Mouse (Mus musculus): ENCODE results near the gene Sh3rf1. TPM values are rescaled to one million over a fixed set of nuclear protein-coding genes. Genes with fewer than 3 reads are reported as not detected.
A peak's percentile ranks its signal among the peaks of the same experiment; 100 is the strongest.
"Not testable (repeated sequence)": the region's sequence is repeated elsewhere in the genome, so short reads cannot be mapped to it uniquely, and the experiment has no call there.

Gene Sh3rf1
- polyA plus RNA-seq, 1 experiment from 2014 or later: 34.7 TPM

- H3K27me3 ChIP-seq (ENCODE audit: control insufficient read depth, insufficient read depth, low read depth, low read length); H3K36me3 ChIP-seq (ENCODE audit: control insufficient read depth, insufficient read depth, low read length); H3K27ac ChIP-seq (ENCODE audit: low read length); H3K4me1 ChIP-seq (ENCODE audit: control insufficient read depth, insufficient read depth, low read length); H3K9ac ChIP-seq (ENCODE audit: low read depth, low read length); H3K4me2 ChIP-seq (ENCODE audit: low read length); ATAC-seq; H3K9me3 ChIP-seq (replicated peaks; ENCODE audit: control insufficient read depth, low read length, poor library complexity, severe bottlenecking); H3K4me3 ChIP-seq (ENCODE audit: low read depth, low read length): not testable (repeated sequence)
- WGBS: 85% methylated on average over 5 of the region's 5 CpGs
Measured at GRCm38 (mm10) chr8:61409712-61410111, 186.0 kb downstream of the Sh3rf1 start.

GRCm38 (mm10) chr8:61419521-61419920 lies 195.8 kb downstream of the Sh3rf1 start:
- Histone ChIP-seq H3K27ac (ENCODE audit: low read length) (no peak overlapping the region), H3K4me2 (ENCODE audit: low read length) (no peak overlapping the region), H3K9me3 (replicated peaks; ENCODE audit: control insufficient read depth, low read length, poor library complexity, severe bottlenecking) (no peaks in the 10 kb centered on the region), H3K9ac (ENCODE audit: low read depth, low read length) (no peak overlapping the region), H3K4me1 (ENCODE audit: control insufficient read depth, insufficient read depth, low read length) (peaks cover 11% of the 10 kb centered on the region), H3K27me3 (ENCODE audit: control insufficient read depth, insufficient read depth, low read depth, low read length) (no peaks in the 10 kb centered on the region), H3K4me3 (ENCODE audit: low read depth, low read length) (no peak overlapping the region), H3K36me3 (ENCODE audit: control insufficient read depth, insufficient read depth, low read length) (no peaks in the 10 kb centered on the region)
- no peak for ATAC-seq
- WGBS: 85% methylated on average over 3 of the region's 3 CpGs

GRCm38 (mm10) chr8:61420166-61420565 lies 196.5 kb downstream of the Sh3rf1 start:
- Histone ChIP-seq H3K9ac (ENCODE audit: low read depth, low read length) (no peak overlapping the region), H3K9me3 (replicated peaks; ENCODE audit: control insufficient read depth, low read length, poor library complexity, severe bottlenecking) (no peaks in the 10 kb centered on the region), H3K4me3 (ENCODE audit: low read depth, low read length) (no peak overlapping the region), H3K4me1 (ENCODE audit: control insufficient read depth, insufficient read depth, low read length) (peaks cover 11% of the 10 kb centered on the region), H3K27ac (ENCODE audit: low read length) (no peak overlapping the region; the same call in 1 of the 2 replicates), H3K27me3 (ENCODE audit: control insufficient read depth, insufficient read depth, low read depth, low read length) (no peaks in the 10 kb centered on the region), H3K4me2 (ENCODE audit: low read length) (no peak overlapping the region), H3K36me3 (ENCODE audit: control insufficient read depth, insufficient read depth, low read length) (no peaks in the 10 kb centered on the region)
- WGBS: 25% methylated on average over 6 of the region's 6 CpGs
- 0 out of 2 replicates have a peak, but pooled peaks have one; percentile 44 for ATAC-seq

GRCm38 (mm10) chr8:61421606-61422005 lies 197.9 kb downstream of the Sh3rf1 start:
- no peaks in the 10 kb centered on the region for H3K36me3 ChIP-seq (ENCODE audit: control insufficient read depth, insufficient read depth, low read length)
- no peaks in the 10 kb centered on the region for H3K27me3 ChIP-seq (ENCODE audit: control insufficient read depth, insufficient read depth, low read depth, low read length)
- H3K9me3 ChIP-seq (replicated peaks; ENCODE audit: control insufficient read depth, low read length, poor library complexity, severe bottlenecking): no peaks in the 10 kb centered on the region
- WGBS: 80% methylated on average over 11 of the region's 11 CpGs
- no peak overlapping the region for H3K4me3 ChIP-seq (ENCODE audit: low read depth, low read length)
- H3K4me2 ChIP-seq (ENCODE audit: low read length): no peak overlapping the region
- no peak overlapping the region for H3K27ac ChIP-seq (ENCODE audit: low read length)
- no peak for ATAC-seq
- peaks cover 11% of the 10 kb centered on the region for H3K4me1 ChIP-seq (ENCODE audit: control insufficient read depth, insufficient read depth, low read length)
- H3K9ac ChIP-seq (ENCODE audit: low read depth, low read length): no peak overlapping the region

- H3K27me3 ChIP-seq (ENCODE audit: control insufficient read depth, insufficient read depth, low read depth, low read length): no peaks in the 10 kb centered on the region
- H3K27ac ChIP-seq (ENCODE audit: low read length): no peak overlapping the region
- H3K9ac ChIP-seq (ENCODE audit: low read depth, low read length): no peak overlapping the region
- H3K36me3 ChIP-seq (ENCODE audit: control insufficient read depth, insufficient read depth, low read length): no peaks in the 10 kb centered on the region
- H3K4me1 ChIP-seq (ENCODE audit: control insufficient read depth, insufficient read depth, low read length): peaks cover 11% of the 10 kb centered on the region
- H3K4me3 ChIP-seq (ENCODE audit: low read depth, low read length): no peak overlapping the region
- no peaks in the 10 kb centered on the region for H3K9me3 ChIP-seq (replicated peaks; ENCODE audit: control insufficient read depth, low read length, poor library complexity, severe bottlenecking)
- ATAC-seq: no peak
- H3K4me2 ChIP-seq (ENCODE audit: low read length): no peak overlapping the region
Measured at GRCm38 (mm10) chr8:61425125-61425524, 201.5 kb downstream of the Sh3rf1 start.

- no peak overlapping the region for H3K4me2 ChIP-seq (ENCODE audit: low read length)
- 89% methylated on average over 5 of the region's 5 CpGs for WGBS
- no peak overlapping the region for H3K4me3 ChIP-seq (ENCODE audit: low read depth, low read length)
- ATAC-seq: no peak
- H3K9me3 ChIP-seq (replicated peaks; ENCODE audit: control insufficient read depth, low read length, poor library complexity, severe bottlenecking): no peaks in the 10 kb centered on the region
- H3K27ac ChIP-seq (ENCODE audit: low read length): no peak overlapping the region
- H3K9ac ChIP-seq (ENCODE audit: low read depth, low read length): no peak overlapping the region
- H3K27me3 ChIP-seq (ENCODE audit: control insufficient read depth, insufficient read depth, low read depth, low read length): no peaks in the 10 kb centered on the region
- H3K36me3 ChIP-seq (ENCODE audit: control insufficient read depth, insufficient read depth, low read length): no peaks in the 10 kb centered on the region
- H3K4me1 ChIP-seq (ENCODE audit: control insufficient read depth, insufficient read depth, low read length): peaks cover 4% of the 10 kb centered on the region; the same call in 1 of the 2 replicates
Measured at GRCm38 (mm10) chr8:61426072-61426471, 202.4 kb downstream of the Sh3rf1 start.

GRCm38 (mm10) chr8:61426671-61427070 lies 203.0 kb downstream of the Sh3rf1 start:
- Histone ChIP-seq H3K4me1 (ENCODE audit: control insufficient read depth, insufficient read depth, low read length) (no peaks in the 10 kb centered on the region), H3K4me2 (ENCODE audit: low read length) (no peak overlapping the region), H3K9ac (ENCODE audit: low read depth, low read length) (no peak overlapping the region), H3K27ac (ENCODE audit: low read length) (no peak overlapping the region), H3K4me3 (ENCODE audit: low read depth, low read length) (no peak overlapping the region), H3K36me3 (ENCODE audit: control insufficient read depth, insufficient read depth, low read length) (no peaks in the 10 kb centered on the region), H3K27me3 (ENCODE audit: control insufficient read depth, insufficient read depth, low read depth, low read length) (no peaks in the 10 kb centered on the region), H3K9me3 (replicated peaks; ENCODE audit: control insufficient read depth, low read length, poor library complexity, severe bottlenecking) (no peaks in the 10 kb centered on the region)
- no peak for ATAC-seq
- 76% methylated on average over 5 of the region's 5 CpGs for WGBS

- H3K9ac ChIP-seq (ENCODE audit: low read depth, low read length): no peak overlapping the region
- no peak for ATAC-seq
- H3K36me3 ChIP-seq (ENCODE audit: control insufficient read depth, insufficient read depth, low read length): no peaks in the 10 kb centered on the region
Measured at GRCm38 (mm10) chr8:61427916-61428681, 204.4 kb downstream of the Sh3rf1 start.

GRCm38 (mm10) chr8:61428821-61429482 lies 205.3 kb downstream of the Sh3rf1 start:
- ATAC-seq: no peak
- WGBS: 87% methylated on average over 4 of the region's 4 CpGs

More at GRCm38 (mm10) chr8:61427916-61428681, 204.4 kb downstream of the Sh3rf1 start:
- Histone ChIP-seq H3K4me2 (ENCODE audit: low read length) (no peak overlapping the region), H3K9me3 (replicated peaks; ENCODE audit: control insufficient read depth, low read length, poor library complexity, severe bottlenecking) (no peaks in the 10 kb centered on the region), H3K4me3 (ENCODE audit: low read depth, low read length) (no peak overlapping the region), H3K27ac (ENCODE audit: low read length) (no peak overlapping the region), H3K27me3 (ENCODE audit: control insufficient read depth, insufficient read depth, low read depth, low read length) (no peaks in the 10 kb centered on the region), H3K4me1 (ENCODE audit: control insufficient read depth, insufficient read depth, low read length) (no peaks in the 10 kb centered on the region)
- 71% methylated on average over 8 of the region's 8 CpGs for WGBS

More at GRCm38 (mm10) chr8:61428821-61429482, 205.3 kb downstream of the Sh3rf1 start:
- no peak overlapping the region for H3K4me2 ChIP-seq (ENCODE audit: low read length)
- no peak overlapping the region for H3K27ac ChIP-seq (ENCODE audit: low read length)
- H3K9me3 ChIP-seq (replicated peaks; ENCODE audit: control insufficient read depth, low read length, poor library complexity, severe bottlenecking): no peaks in the 10 kb centered on the region
- H3K27me3 ChIP-seq (ENCODE audit: control insufficient read depth, insufficient read depth, low read depth, low read length): no peaks in the 10 kb centered on the region
- no peak overlapping the region for H3K4me3 ChIP-seq (ENCODE audit: low read depth, low read length)
- no peak overlapping the region for H3K9ac ChIP-seq (ENCODE audit: low read depth, low read length)
- no peaks in the 10 kb centered on the region for H3K36me3 ChIP-seq (ENCODE audit: control insufficient read depth, insufficient read depth, low read length)
- no peaks in the 10 kb centered on the region for H3K4me1 ChIP-seq (ENCODE audit: control insufficient read depth, insufficient read depth, low read length)

Data from midbrain, embryonic 16.5 days (tissue).